Mouse (Mus musculus): Measurements from ENCODE around the gene Sec24d. TPM values are rescaled to one million over a fixed set of nuclear protein-coding genes. Genes with fewer than 3 reads are reported as not detected.

Sec24d gene
- polyA plus RNA-seq, 1 experiment: 35.8 TPM

- no peak overlapping the region for H3K27ac ChIP-seq (ENCODE audit: insufficient read depth, low read depth, low read length)
- H3K4me1 ChIP-seq (ENCODE audit: control insufficient read depth, insufficient read depth, low read length): peaks cover 26% of the 10 kb centered on the region
- H3K4me3 ChIP-seq (ENCODE audit: insufficient read depth, low read length): no peak overlapping the region
- TF ChIP-seq POLR2A (IDR thresholded peaks at IDR 0.05; ENCODE audit: borderline replicate concordance, low read depth, low read length): no peak
- no peak for TF ChIP-seq CTCF (IDR thresholded peaks at IDR 0.05; ENCODE audit: low read depth, low read length)
Measured at GRCm38 (mm10) chr3:123335480-123335879, 68.2 kb downstream of the Sec24d start.

GRCm38 (mm10) chr3:123336455-123336854 is 69.2 kb downstream of the Sec24d start:
- Histone ChIP-seq H3K27ac (ENCODE audit: insufficient read depth, low read depth, low read length) (no peak overlapping the region), H3K4me1 (ENCODE audit: control insufficient read depth, insufficient read depth, low read length) (peaks cover 24% of the 10 kb centered on the region), H3K4me3 (ENCODE audit: insufficient read depth, low read length) (no peak overlapping the region)
- TF ChIP-seq CTCF (IDR thresholded peaks at IDR 0.05; ENCODE audit: low read depth, low read length) (no peak), POLR2A (IDR thresholded peaks at IDR 0.05; ENCODE audit: borderline replicate concordance, low read depth, low read length) (no peak)

- no peak overlapping the region for H3K4me3 ChIP-seq (ENCODE audit: insufficient read depth, low read length)
- TF ChIP-seq POLR2A (IDR thresholded peaks at IDR 0.05; ENCODE audit: borderline replicate concordance, low read depth, low read length) (no peak), CTCF (IDR thresholded peaks at IDR 0.05; ENCODE audit: low read depth, low read length) (no peak)
- H3K4me1 ChIP-seq (ENCODE audit: control insufficient read depth, insufficient read depth, low read length): peaks cover 24% of the 10 kb centered on the region
- H3K27ac ChIP-seq (ENCODE audit: insufficient read depth, low read depth, low read length): no peak overlapping the region
Measured at GRCm38 (mm10) chr3:123336951-123337350, 69.7 kb downstream of the Sec24d start.

GRCm38 (mm10) chr3:123337853-123338252 is 70.6 kb downstream of the Sec24d start:
- Histone ChIP-seq H3K4me3 (ENCODE audit: insufficient read depth, low read length) (no peak overlapping the region), H3K4me1 (ENCODE audit: control insufficient read depth, insufficient read depth, low read length) (peaks cover 21% of the 10 kb centered on the region), H3K27ac (ENCODE audit: insufficient read depth, low read depth, low read length) (no peak overlapping the region)
- TF ChIP-seq POLR2A (IDR thresholded peaks at IDR 0.05; ENCODE audit: borderline replicate concordance, low read depth, low read length) (no peak), CTCF (IDR thresholded peaks at IDR 0.05; ENCODE audit: low read depth, low read length) (no peak)

- no peak for TF ChIP-seq CTCF (IDR thresholded peaks at IDR 0.05; ENCODE audit: low read depth, low read length)
- TF ChIP-seq POLR2A (IDR thresholded peaks at IDR 0.05; ENCODE audit: borderline replicate concordance, low read depth, low read length): no peak
- Histone ChIP-seq H3K4me1 (ENCODE audit: control insufficient read depth, insufficient read depth, low read length) (peaks cover 12% of the 10 kb centered on the region), H3K27ac (ENCODE audit: insufficient read depth, low read depth, low read length) (no peak overlapping the region)
Measured at GRCm38 (mm10) chr3:123338666-123339195, 71.5 kb downstream of the Sec24d start.

GRCm38 (mm10) chr3:123341049-123341448 is 73.8 kb downstream of the Sec24d start:
- no peak overlapping the region for H3K27ac ChIP-seq (ENCODE audit: insufficient read depth, low read depth, low read length)
- H3K4me3 ChIP-seq (ENCODE audit: insufficient read depth, low read length): no peak overlapping the region
- TF ChIP-seq POLR2A (IDR thresholded peaks at IDR 0.05; ENCODE audit: borderline replicate concordance, low read depth, low read length) (no peak), CTCF (IDR thresholded peaks at IDR 0.05; ENCODE audit: low read depth, low read length) (no peak)
- H3K4me1 ChIP-seq (ENCODE audit: control insufficient read depth, insufficient read depth, low read length): no peaks in the 10 kb centered on the region; the same call in 1 of the 2 replicates

More at GRCm38 (mm10) chr3:123338666-123339195, 71.5 kb downstream of the Sec24d start:
- H3K4me3 ChIP-seq (ENCODE audit: insufficient read depth, low read length): no peak overlapping the region

- H3K4me1 ChIP-seq (ENCODE audit: control insufficient read depth, insufficient read depth, low read length): no peaks in the 10 kb centered on the region
- no peak for TF ChIP-seq POLR2A (IDR thresholded peaks at IDR 0.05; ENCODE audit: borderline replicate concordance, low read depth, low read length)
- no peak for TF ChIP-seq CTCF (IDR thresholded peaks at IDR 0.05; ENCODE audit: low read depth, low read length)
- no peak overlapping the region for H3K4me3 ChIP-seq (ENCODE audit: insufficient read depth, low read length)
- H3K27ac ChIP-seq (ENCODE audit: insufficient read depth, low read depth, low read length): no peak overlapping the region
Measured at GRCm38 (mm10) chr3:123343690-123344089, 76.4 kb downstream of the Sec24d start.

GRCm38 (mm10) chr3:123348080-123348802 is 81.0 kb downstream of the Sec24d start:
- Histone ChIP-seq H3K4me3 (ENCODE audit: insufficient read depth, low read length) (no peak overlapping the region), H3K4me1 (ENCODE audit: control insufficient read depth, insufficient read depth, low read length) (no peaks in the 10 kb centered on the region), H3K27ac (ENCODE audit: insufficient read depth, low read depth, low read length) (no peak overlapping the region)
- no peak for TF ChIP-seq POLR2A (IDR thresholded peaks at IDR 0.05; ENCODE audit: borderline replicate concordance, low read depth, low read length)
- TF ChIP-seq CTCF (IDR thresholded peaks at IDR 0.05; ENCODE audit: low read depth, low read length): no peak

GRCm38 (mm10) chr3:123350602-123351001 is 83.3 kb downstream of the Sec24d start:
- H3K4me3 ChIP-seq (ENCODE audit: insufficient read depth, low read length): no peak overlapping the region
- H3K27ac ChIP-seq (ENCODE audit: insufficient read depth, low read depth, low read length): no peak overlapping the region
- H3K4me1 ChIP-seq (ENCODE audit: control insufficient read depth, insufficient read depth, low read length): no peaks in the 10 kb centered on the region
- TF ChIP-seq CTCF (IDR thresholded peaks at IDR 0.05; ENCODE audit: low read depth, low read length): no peak
- TF ChIP-seq POLR2A (IDR thresholded peaks at IDR 0.05; ENCODE audit: borderline replicate concordance, low read depth, low read length): no peak

GRCm38 (mm10) chr3:123351519-123351918 is 84.3 kb downstream of the Sec24d start:
- Histone ChIP-seq H3K4me1 (ENCODE audit: control insufficient read depth, insufficient read depth, low read length) (peaks cover 5% of the 10 kb centered on the region), H3K27ac (ENCODE audit: insufficient read depth, low read depth, low read length) (no peak overlapping the region), H3K4me3 (ENCODE audit: insufficient read depth, low read length) (no peak overlapping the region)
- TF ChIP-seq POLR2A (IDR thresholded peaks at IDR 0.05; ENCODE audit: borderline replicate concordance, low read depth, low read length) (no peak), CTCF (IDR thresholded peaks at IDR 0.05; ENCODE audit: low read depth, low read length) (no peak)

All from bone marrow macrophage, adult 2 months (primary cell).